Mouse (Mus musculus): ENCODE results near the gene Prss35.

Gene Prss35

DNA sequence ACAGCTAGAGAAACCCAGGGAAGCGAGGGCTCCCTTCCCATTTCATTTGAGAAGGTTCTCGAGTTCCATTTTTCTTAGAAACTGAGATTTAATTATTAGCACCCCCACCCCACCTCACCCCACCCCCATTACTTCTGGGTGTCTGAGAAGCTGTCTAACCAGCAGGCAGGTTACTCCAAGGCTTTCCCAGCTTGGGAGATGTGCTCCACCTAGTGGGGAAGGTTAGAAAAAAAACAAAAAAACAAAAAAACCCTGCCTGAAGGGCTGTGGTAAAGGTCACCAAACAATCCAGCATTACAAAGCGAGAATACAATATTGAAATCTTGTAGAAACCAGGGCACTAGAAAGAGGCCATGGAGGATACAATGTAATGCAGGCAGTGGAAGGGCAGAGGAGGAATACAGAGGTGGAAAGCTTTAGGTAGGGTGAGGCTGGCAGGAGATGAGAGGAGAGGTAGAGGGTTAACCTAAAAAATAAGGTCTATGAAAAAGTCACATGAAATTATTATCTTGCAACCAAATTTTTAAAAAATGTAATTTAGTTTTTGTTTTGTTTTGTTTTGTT is 57.2 kb downstream of the Prss35 start:
- DNase-seq = no peak

Data from kidney, adult 18-20 months (tissue).